ENCODE assay signal across 8 mouse cellular contexts in genomic region chr10:60373937-60374578, GRCm38 (mm10). TPM values are rescaled to one million over a fixed set of nuclear protein-coding genes. Genes with fewer than 3 reads are reported as not detected.
DNase-seq lines count a peak whose midpoint lies in the region; ATAC-seq and TF ChIP-seq lines count a peak whose summit lies in the region.

No protein-coding gene starts in this region.

- H3K27me3 ChIP-seq in hindbrain, embryonic 10.5 days (ENCODE audit: insufficient read depth, poor library complexity, severe bottlenecking), result no peaks in the 10 kb centered on the region
- no peaks in the 10 kb centered on the region for H3K27me3 ChIP-seq in hindbrain, postnatal 0 days (ENCODE audit: insufficient read depth, low read length)
- no peaks in the 10 kb centered on the region for H3K27me3 ChIP-seq in kidney, embryonic 14.5 days (ENCODE audit: control insufficient read depth, insufficient read depth, low read length)

- H3K9me3 ChIP-seq in hindbrain, embryonic 10.5 days, result no peaks in the 10 kb centered on the region
- no peaks in the 10 kb centered on the region for H3K9me3 ChIP-seq in hindbrain, postnatal 0 days (ENCODE audit: low read length)
- no peaks in the 10 kb centered on the region for H3K9me3 ChIP-seq in kidney, embryonic 14.5 days (ENCODE audit: control insufficient read depth, low read length)

- TF ChIP-seq CTCF in hindbrain, postnatal 0 days (IDR thresholded peaks at IDR 0.05; ENCODE audit: low read depth), result no peak

- 49% methylated on average over 8 of the region's 8 CpGs for WGBS in hindbrain, embryonic 10.5 days
- WGBS in hindbrain, postnatal 0 days, result 54% methylated on average over 8 of the region's 8 CpGs
- WGBS in kidney, embryonic 14.5 days, result 43% methylated on average over 8 of the region's 8 CpGs
- whole genome bisulfite sequencing in macrophage (ENCODE audit: missing documents), result 59% methylated on average over 8 of the region's 8 CpGs

- H3K4me1 ChIP-seq in hindbrain, embryonic 10.5 days (replicated peaks), result peaks cover 17% of the 10 kb centered on the region
- H3K4me1 ChIP-seq in hindbrain, postnatal 0 days (ENCODE audit: insufficient read depth, low read length), result no peaks in the 10 kb centered on the region
- 0 out of 2 replicates have a peak, but pooled peaks cover 6% of the 10 kb centered on the region for H3K4me1 ChIP-seq in kidney, embryonic 14.5 days (ENCODE audit: control insufficient read depth, insufficient read depth, low read length)

- H3K36me3 ChIP-seq in hindbrain, embryonic 10.5 days, result no peaks in the 10 kb centered on the region
- H3K36me3 ChIP-seq in hindbrain, postnatal 0 days (ENCODE audit: insufficient read depth, low read length), result no peaks in the 10 kb centered on the region
- no peaks in the 10 kb centered on the region for H3K36me3 ChIP-seq in kidney, embryonic 14.5 days (ENCODE audit: control insufficient read depth, insufficient read depth, low read length)
- H3K36me3 ChIP-seq in macrophage (ENCODE audit: inconsistent target), result peaks cover 19% of the 10 kb centered on the region; the same call in 1 of the 2 replicates

- no peak for ATAC-seq in hindbrain, postnatal 0 days
- 0 out of 2 replicates have a peak, but pooled peaks have one; percentile 24 for ATAC-seq in kidney, embryonic 14.5 days (ENCODE audit: low FRiP score, low TSS enrichment)
- ATAC-seq in activated CD4-positive, CD25-positive, alpha-beta regulatory T cell, adult 4 months, result no peak

- no peak overlapping the region for H3K4me3 ChIP-seq in hindbrain, embryonic 10.5 days
- no peak overlapping the region for H3K4me3 ChIP-seq in hindbrain, postnatal 0 days (ENCODE audit: low read length)
- no peak overlapping the region for H3K4me3 ChIP-seq in kidney, embryonic 14.5 days (ENCODE audit: low read length)
- H3K4me3 ChIP-seq in macrophage (ENCODE audit: inconsistent target), result no peak overlapping the region

- peaks cover 20% of the 10 kb centered on the region; the same call in 1 of the 2 replicates for H3K79me2 ChIP-seq in macrophage (ENCODE audit: inconsistent target)

- DNase-seq in hindbrain, embryonic 10.5 days (ENCODE audit: low spot score), result peak; percentile 32
- DNase-seq in hindbrain, postnatal 0 days (ENCODE audit: low spot score), result no peak
- peak; percentile 44 for DNase-seq in gastrocnemius, postnatal 14 days
- DNase-seq in cerebellum, postnatal 4 days (ENCODE audit: low spot score in 2 of 2), result no peak
- no peak for DNase-seq in ovary, postnatal 10 days (ENCODE audit: low spot score)

- H3K9ac ChIP-seq in hindbrain, postnatal 0 days (replicated peaks; ENCODE audit: low read length), result no peak overlapping the region
- H3K9ac ChIP-seq in kidney, embryonic 14.5 days (ENCODE audit: low read depth, low read length), result no peak overlapping the region

- H3K4me2 ChIP-seq in hindbrain, postnatal 0 days (ENCODE audit: low read depth, low read length), result no peak overlapping the region
- H3K4me2 ChIP-seq in kidney, embryonic 14.5 days (replicated peaks; ENCODE audit: low read depth, low read length), result no peak overlapping the region

- intact Hi-C loops in gastrocnemius, postnatal 14 days (cut with DNase I; ENCODE audit: low total_unique reads), result no loop called here

- H3K27ac ChIP-seq in hindbrain, embryonic 10.5 days, result peak overlapping the region; percentile 54
- no peak overlapping the region for H3K27ac ChIP-seq in hindbrain, postnatal 0 days
- no peak overlapping the region for H3K27ac ChIP-seq in kidney, embryonic 14.5 days (ENCODE audit: low read depth, low read length)
- peak overlapping the region; percentile 97 for H3K27ac ChIP-seq in macrophage

RNA-seq across cellular contexts. Expression of gene Gm17455, which starts 25.5 kb away (rescaled TPM):
- 6.5 and 10.1 TPM in 2 replicates for polyA plus RNA-seq in hindbrain, embryonic 10.5 days (2016; fragmentation: Nextera tagmentation; extraction: Ambion mirVana)
- 2.4 and 19.4 TPM in 2 replicates for total RNA-seq in hindbrain, postnatal 0 days (2014; rRNA removed)
- 8.9 and 12.4 TPM in 2 replicates for polyA plus RNA-seq in hindbrain, postnatal 0 days (2015; fragmentation: Nextera tagmentation; extraction: Ambion mirVana)
- under 1 TPM in 1 of 2 experiments, not detected in 1; 0.27 TPM for total RNA-seq in gastrocnemius, postnatal 14 days (2021)
- 0.70 and 1.0 TPM in 2 replicates for polyA plus RNA-seq in kidney, embryonic 14.5 days (2014; fragmentation: Nextera tagmentation; extraction: Ambion mirVana)
- total RNA-seq in macrophage (2018; cell fraction: chromatin; rRNA removed), result 1 to 10 TPM in 6 of 26 experiments, under 1 TPM in 2, not detected in 18; 0.81 to 7.0 (median 1.4) TPM
- under 1 TPM in 7 of 26 experiments, not detected in 19; 0.14 to 0.59 (median 0.29) TPM for total RNA-seq in macrophage (2018; cell fraction: cytosol; rRNA removed)
- 10 to 100 TPM in 1 of 26 experiments, 1 to 10 TPM in 9, under 1 TPM in 1, not detected in 15; 0.88 to 10.1 (median 1.5) TPM for total RNA-seq in macrophage (2018; cell fraction: nucleus; rRNA removed)
- polyA plus RNA-seq in macrophage (2018), result not detected in 3 replicates
- under 1 TPM in 1 of 2 experiments, not detected in 1; 0.84 TPM for polyA plus RNA-seq in activated CD4-positive, CD25-positive, alpha-beta regulatory T cell, adult 4 months (2017; shearing (Covaris generic))

RNA-seq across cellular contexts. Expression of gene Vsir, which starts 27.4 kb away (rescaled TPM):
- 1.8 and 2.0 TPM in 2 replicates for polyA plus RNA-seq in hindbrain, embryonic 10.5 days (2016; fragmentation: Nextera tagmentation; extraction: Ambion mirVana)
- total RNA-seq in hindbrain, postnatal 0 days (2014; rRNA removed), result 19.2 and 43.1 TPM in 2 replicates
- 1.9 and 4.8 TPM in 2 replicates for polyA plus RNA-seq in hindbrain, postnatal 0 days (2015; fragmentation: Nextera tagmentation; extraction: Ambion mirVana)
- 10 to 100 TPM; 12.9 to 14.7 TPM for total RNA-seq in gastrocnemius, postnatal 14 days (2021)
- polyA plus RNA-seq in kidney, embryonic 14.5 days (2014; fragmentation: Nextera tagmentation; extraction: Ambion mirVana), result 2.2 and 4.6 TPM in 2 replicates
- 100 to 1,000 TPM in 6 of 26 experiments, 10 to 100 TPM in 20; 10.8 to 164 (median 60.8) TPM for total RNA-seq in macrophage (2018; cell fraction: chromatin; rRNA removed)
- 100 to 1,000 TPM in 24 of 26 experiments, 10 to 100 TPM in 2; 90.4 to 273 (median 157) TPM for total RNA-seq in macrophage (2018; cell fraction: cytosol; rRNA removed)
- 100 to 1,000 TPM in 24 of 26 experiments, 10 to 100 TPM in 2; 88.2 to 317 (median 168) TPM for total RNA-seq in macrophage (2018; cell fraction: nucleus; rRNA removed)
- polyA plus RNA-seq in macrophage (2018), result 165 to 459 TPM (median 279 TPM) in 3 replicates
- 100 to 1,000 TPM; 182 to 186 TPM for polyA plus RNA-seq in activated CD4-positive, CD25-positive, alpha-beta regulatory T cell, adult 4 months (2017; shearing (Covaris generic))

Comparison
In these comparisons a context has a peak if more than half of its experiments do, and no peak if none do; other contexts are left out.
1. DNase-seq: peak in hindbrain, embryonic 10.5 days (single experiment) and gastrocnemius, postnatal 14 days (single experiment); none in hindbrain, postnatal 0 days (single experiment), cerebellum, postnatal 4 days (0 of 2) and ovary, postnatal 10 days (single experiment).
2. H3K27ac ChIP-seq: peak in hindbrain, embryonic 10.5 days (single experiment) and macrophage (single experiment); none in hindbrain, postnatal 0 days (single experiment) and kidney, embryonic 14.5 days (single experiment).
3. RNA of gene Vsir, which starts 27.4 kb away (polyA plus RNA-seq): 165 to 459 TPM in macrophage and 182 to 186 TPM in activated CD4-positive, CD25-positive, alpha-beta regulatory T cell, adult 4 months; 1.9 to 4.8 TPM in hindbrain, postnatal 0 days, 2.2 to 4.6 TPM in kidney, embryonic 14.5 days and 1.8 to 2.0 TPM in hindbrain, embryonic 10.5 days; every median in the first group is over 10 times any median in the second.